9 mouse cellular contexts compared by ENCODE assay signal in the genomic region with DNA sequence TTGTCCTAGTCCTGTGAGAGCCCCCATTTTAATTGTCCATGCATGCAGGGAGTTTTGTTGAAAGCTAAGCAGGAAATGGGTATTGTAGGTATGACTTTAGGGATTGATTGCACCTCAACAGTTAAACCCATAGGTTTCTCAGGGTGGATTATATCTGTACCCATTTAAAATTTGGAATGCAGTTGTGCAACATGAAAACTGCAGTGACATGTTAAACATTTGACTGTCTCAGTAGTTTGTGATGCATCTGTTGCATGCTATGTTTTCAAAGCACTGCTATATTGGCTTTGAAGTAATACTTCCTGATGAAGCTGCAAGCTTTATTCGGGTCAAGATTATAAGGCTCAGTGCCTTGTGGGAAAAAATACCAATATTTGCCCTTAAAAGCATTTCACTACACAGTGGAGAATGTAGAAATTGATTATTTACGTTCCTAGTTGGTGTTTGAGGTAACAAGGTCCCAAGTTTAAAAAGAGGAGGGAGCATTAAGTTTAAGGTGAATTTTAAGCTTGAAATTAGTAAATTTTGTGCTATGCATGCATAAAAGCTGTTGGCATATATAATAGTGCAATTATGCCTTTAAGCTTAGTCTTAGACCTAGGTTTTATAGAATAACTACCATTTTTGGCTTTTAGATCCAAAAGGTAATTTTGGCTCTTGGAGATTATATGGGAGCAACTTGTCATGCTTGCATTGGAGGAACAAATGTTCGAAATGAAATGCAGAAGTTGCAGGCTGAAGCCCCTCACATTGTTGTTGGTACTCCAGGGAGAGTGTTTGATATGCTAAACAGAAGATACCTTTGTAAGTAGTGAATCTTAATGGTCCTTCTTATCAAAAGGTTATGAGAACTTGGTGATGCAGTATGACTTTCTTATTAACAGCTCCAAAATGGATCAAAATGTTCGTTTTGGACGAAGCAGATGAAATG. TPM values are rescaled to one million over a fixed set of nuclear protein-coding genes. Genes with fewer than 3 reads are reported as not detected.
DNase-seq lines count a peak whose midpoint lies in the region; ATAC-seq and TF ChIP-seq lines count a peak whose summit lies in the region.
"Had no signal": no experiment of that assay in that cellular context is flagged by ENCODE, and none has a peak within 500 bp of the region (broad histone marks: within the 10 kb centered on the region; RNA-seq: fewer than 3 reads in every experiment).

No protein-coding gene starts in this region.

- H3K4me2 ChIP-seq in kidney, postnatal 0 days (ENCODE audit: low read length), result peak overlapping the region; percentile 58
- H3K4me2 ChIP-seq in intestine, embryonic 14.5 days (ENCODE audit: low read length), result peak overlapping the region; percentile 99

- peak overlapping the region; percentile 99; the same call in 1 of the 2 replicates for H3K9ac ChIP-seq in kidney, postnatal 0 days (ENCODE audit: low read depth, low read length)
- peak overlapping the region; percentile 99 for H3K9ac ChIP-seq in intestine, embryonic 14.5 days (ENCODE audit: low read length)

- H3K27ac ChIP-seq in kidney, postnatal 0 days, result no peak overlapping the region
- peak overlapping the region; percentile 98 for H3K27ac ChIP-seq in embryonic facial prominence, embryonic 10.5 days (replicated peaks)
- peak overlapping the region; percentile 40 for H3K27ac ChIP-seq in intestine, embryonic 14.5 days (ENCODE audit: low read depth)

- peak overlapping the region; percentile 86 for H3K4me3 ChIP-seq in kidney, postnatal 0 days (replicated peaks; ENCODE audit: low read depth, low read length)
- H3K4me3 ChIP-seq in embryonic facial prominence, embryonic 10.5 days, result peak overlapping the region; percentile 79
- peak overlapping the region; percentile 78 for H3K4me3 ChIP-seq in intestine, embryonic 14.5 days (ENCODE audit: low read depth, low read length)

- no peaks in the 10 kb centered on the region for H3K9me3 ChIP-seq in kidney, postnatal 0 days (replicated peaks; ENCODE audit: low read length)
- no peaks in the 10 kb centered on the region for H3K9me3 ChIP-seq in embryonic facial prominence, embryonic 10.5 days
- no peaks in the 10 kb centered on the region for H3K9me3 ChIP-seq in intestine, embryonic 14.5 days (ENCODE audit: control insufficient read depth, low read length)

- peaks cover 39% of the 10 kb centered on the region for H3K36me3 ChIP-seq in kidney, postnatal 0 days (ENCODE audit: insufficient read depth, low read length)
- H3K36me3 ChIP-seq in embryonic facial prominence, embryonic 10.5 days (replicated peaks), result peaks cover 62% of the 10 kb centered on the region
- peaks cover 59% of the 10 kb centered on the region for H3K36me3 ChIP-seq in intestine, embryonic 14.5 days (ENCODE audit: control insufficient read depth, insufficient read depth, low read length)

- H3K4me1 ChIP-seq in kidney, postnatal 0 days (replicated peaks; ENCODE audit: insufficient read depth, low read length), result peaks cover 9% of the 10 kb centered on the region; the same call in 1 of the 2 replicates
- H3K4me1 ChIP-seq in embryonic facial prominence, embryonic 10.5 days, result peaks cover 24% of the 10 kb centered on the region
- H3K4me1 ChIP-seq in intestine, embryonic 14.5 days (replicated peaks; ENCODE audit: control insufficient read depth, insufficient read depth, low read length), result peaks cover 11% of the 10 kb centered on the region

- 33% methylated on average over 5 of the region's 5 CpGs for WGBS in kidney, postnatal 0 days
- WGBS in embryonic facial prominence, embryonic 10.5 days, result 64% methylated on average over 5 of the region's 5 CpGs
- WGBS in intestine, embryonic 14.5 days, result 49% methylated on average over 5 of the region's 5 CpGs

- no peaks in the 10 kb centered on the region for H3K27me3 ChIP-seq in kidney, postnatal 0 days (ENCODE audit: insufficient read depth, low read length)
- H3K27me3 ChIP-seq in embryonic facial prominence, embryonic 10.5 days (replicated peaks; ENCODE audit: low read depth, poor library complexity, severe bottlenecking), result no peaks in the 10 kb centered on the region
- H3K27me3 ChIP-seq in intestine, embryonic 14.5 days (replicated peaks; ENCODE audit: control insufficient read depth, insufficient read depth, low read length), result no peaks in the 10 kb centered on the region

- no peak for TF ChIP-seq CTCF in kidney, postnatal 0 days (IDR thresholded peaks at IDR 0.05; ENCODE audit: low read depth)

- ATAC-seq in kidney, postnatal 0 days (replicated peaks; ENCODE audit: low FRiP score, low read depth), result no peak
- no peak for ATAC-seq in intestine, embryonic 14.5 days (replicated peaks; ENCODE audit: low FRiP score, low TSS enrichment, low read depth)

- no peak for DNase-seq in kidney, postnatal 0 days (ENCODE audit: low spot score)
- DNase-seq in kidney, postnatal 10 days, result no peak
- DNase-seq in embryonic facial prominence, embryonic 10.5 days (ENCODE audit: low spot score), result no peak
- DNase-seq in intestine, embryonic 14.5 days (ENCODE audit: low spot score), result no peak
- peak; percentile 33 for DNase-seq in naive thymus-derived CD4-positive, alpha-beta T cell, adult 2 months (ENCODE audit: low read depth)
- no peak for DNase-seq in cerebellum, postnatal 25 days
- no peak for DNase-seq in urinary bladder, adult 2 months (ENCODE audit: low spot score)
- no peak for DNase-seq in layer of hippocampus, adult 11-12 months (ENCODE audit: low spot score)
- DNase-seq: right cerebral cortex, postnatal 25 days had no signal

RNA-seq across cellular contexts. Expression of gene Eif4a2, which starts 2.4 kb away (rescaled TPM):
- 189 and 193 TPM in 2 replicates for polyA plus RNA-seq in kidney, postnatal 0 days (2015; fragmentation: Nextera tagmentation; extraction: Ambion mirVana)
- polyA plus RNA-seq in embryonic facial prominence, embryonic 10.5 days (2016; fragmentation: Nextera tagmentation; extraction: Ambion mirVana), result 170 and 177 TPM in 2 replicates
- polyA plus RNA-seq in intestine, embryonic 14.5 days (2014; fragmentation: Nextera tagmentation; extraction: Ambion mirVana), result 218 and 243 TPM in 2 replicates
- polyA plus RNA-seq in urinary bladder, adult 2 months (2012; rRNA removed), result 624 and 781 TPM in 2 replicates

RNA-seq across cellular contexts. Expression of gene Rfc4, which starts 17.9 kb away (rescaled TPM):
- polyA plus RNA-seq in kidney, postnatal 0 days (2015; fragmentation: Nextera tagmentation; extraction: Ambion mirVana), result 77.3 and 80.6 TPM in 2 replicates
- 208 and 218 TPM in 2 replicates for polyA plus RNA-seq in embryonic facial prominence, embryonic 10.5 days (2016; fragmentation: Nextera tagmentation; extraction: Ambion mirVana)
- 126 and 136 TPM in 2 replicates for polyA plus RNA-seq in intestine, embryonic 14.5 days (2014; fragmentation: Nextera tagmentation; extraction: Ambion mirVana)
- 1.3 and 2.5 TPM in 2 replicates for polyA plus RNA-seq in urinary bladder, adult 2 months (2012; rRNA removed)

RNA-seq across cellular contexts. Expression of gene Adipoq, which starts 36.7 kb away (rescaled TPM):
- polyA plus RNA-seq in kidney, postnatal 0 days (2015; fragmentation: Nextera tagmentation; extraction: Ambion mirVana), result 0.17 and 0.89 TPM in 2 replicates
- polyA plus RNA-seq in embryonic facial prominence, embryonic 10.5 days (2016; fragmentation: Nextera tagmentation; extraction: Ambion mirVana), result not detected in 2 replicates
- not detected in 2 replicates for polyA plus RNA-seq in intestine, embryonic 14.5 days (2014; fragmentation: Nextera tagmentation; extraction: Ambion mirVana)
- 33.4 and 78.4 TPM in 2 replicates for polyA plus RNA-seq in urinary bladder, adult 2 months (2012; rRNA removed)

RNA-seq across cellular contexts. Expression of gene Kng1, which starts 52.0 kb away (rescaled TPM):
- 2.3 and 2.7 TPM in 2 replicates for polyA plus RNA-seq in kidney, postnatal 0 days (2015; fragmentation: Nextera tagmentation; extraction: Ambion mirVana)
- polyA plus RNA-seq in embryonic facial prominence, embryonic 10.5 days (2016; fragmentation: Nextera tagmentation; extraction: Ambion mirVana), result not detected in 2 replicates
- polyA plus RNA-seq in intestine, embryonic 14.5 days (2014; fragmentation: Nextera tagmentation; extraction: Ambion mirVana), result not detected in 2 replicates
- polyA plus RNA-seq in urinary bladder, adult 2 months (2012; rRNA removed), result 0.08 and 0.10 TPM in 2 replicates

Comparison
In these comparisons a context has a peak if more than half of its experiments do, and no peak if none do; other contexts are left out.
1. RNA of gene Rfc4, which starts 17.9 kb away (polyA plus RNA-seq): 208 to 218 TPM in embryonic facial prominence, embryonic 10.5 days, 126 to 136 TPM in intestine, embryonic 14.5 days and 77.3 to 80.6 TPM in kidney, postnatal 0 days; 1.3 to 2.5 TPM in urinary bladder, adult 2 months; every median in the first group is over 10 times any median in the second.
2. RNA of gene Adipoq, which starts 36.7 kb away (polyA plus RNA-seq): 33.4 to 78.4 TPM in urinary bladder, adult 2 months; 0.17 to 0.89 TPM in kidney, postnatal 0 days, not detected in embryonic facial prominence, embryonic 10.5 days and not detected in intestine, embryonic 14.5 days; every median in the first group is over 10 times any median in the second.
3. Peak in every context shown above with its lines, with median percentiles within 50 percentile points of each other: H3K4me3 ChIP-seq.